Mouse (Mus musculus) left cerebral cortex, adult 11 months (tissue): ENCODE measurements at regions not wholly inside any gene's neighbourhood (a gene's known extent, or its start where the extent isn't known, plus 50 kb on each side); places are given as distances from the start of the nearest gene placed in this dataset.

Source experiments
- DNase-seq: peaks from one replicate; pipeline ENCODE4 v3.0.0; 2022; ENCODE audit warnings: low spot score

DNA sequence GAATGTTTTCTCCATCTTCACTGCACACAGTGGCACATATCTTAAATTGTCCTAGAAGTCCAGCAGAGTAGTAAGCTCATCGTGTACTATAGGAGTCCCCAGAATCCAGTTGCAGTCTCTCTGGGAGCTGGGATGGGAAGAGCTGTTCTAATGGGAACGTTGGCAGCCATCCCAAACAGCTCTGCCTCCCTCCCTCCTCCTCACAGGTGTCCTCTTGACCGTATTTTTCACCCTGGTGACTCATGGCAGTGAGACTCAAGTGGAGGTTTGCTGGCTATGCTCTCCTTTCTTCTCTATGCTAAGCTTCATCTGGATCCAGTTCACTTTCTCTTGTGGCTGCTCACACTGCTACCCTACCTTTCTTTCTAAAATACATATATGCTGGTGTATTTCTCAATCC is 109.2 kb upstream of the Sash1 start:
- no peak for DNase-seq

DNA sequence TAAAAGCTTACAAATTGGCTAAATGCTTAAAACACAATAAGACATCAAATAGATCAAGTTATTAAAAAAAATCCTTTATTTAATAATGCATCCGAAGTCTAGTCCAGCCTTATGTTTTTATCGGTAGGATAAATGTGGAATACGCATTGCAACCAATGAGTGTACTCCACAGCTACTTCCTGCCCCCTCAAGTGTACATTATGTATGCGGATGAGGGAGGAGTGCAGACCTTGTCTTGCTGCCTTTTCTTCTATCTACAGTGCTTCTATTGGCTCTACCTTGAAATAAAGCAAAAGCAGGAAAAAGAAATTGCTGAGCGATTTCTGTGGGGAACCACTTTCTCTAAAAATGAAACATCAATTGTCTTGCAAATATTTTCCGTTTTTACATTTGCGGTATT is 100.5 kb upstream of the Sash1 start:
- DNase-seq, result no peak

DNA sequence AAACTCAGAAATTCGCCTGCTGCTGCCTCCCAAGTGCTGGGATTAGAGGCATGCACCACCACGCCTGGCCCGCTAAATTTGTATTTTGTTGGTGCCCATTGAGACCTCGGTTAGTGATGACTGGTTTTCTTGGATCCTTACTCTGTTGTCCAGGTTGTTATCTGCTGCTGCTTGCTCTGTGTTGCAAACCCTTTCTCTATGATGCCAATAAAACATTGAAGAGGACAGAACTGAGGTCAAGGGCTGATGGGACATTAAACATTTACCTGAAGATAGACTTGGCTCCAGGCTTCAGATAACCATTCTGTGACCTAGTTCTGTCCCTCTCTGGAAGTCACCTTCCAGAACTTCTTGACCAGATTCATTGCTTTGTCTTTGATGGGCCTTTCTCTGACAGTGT is 97.5 kb upstream of the Sash1 start:
- DNase-seq, result no peak

DNA sequence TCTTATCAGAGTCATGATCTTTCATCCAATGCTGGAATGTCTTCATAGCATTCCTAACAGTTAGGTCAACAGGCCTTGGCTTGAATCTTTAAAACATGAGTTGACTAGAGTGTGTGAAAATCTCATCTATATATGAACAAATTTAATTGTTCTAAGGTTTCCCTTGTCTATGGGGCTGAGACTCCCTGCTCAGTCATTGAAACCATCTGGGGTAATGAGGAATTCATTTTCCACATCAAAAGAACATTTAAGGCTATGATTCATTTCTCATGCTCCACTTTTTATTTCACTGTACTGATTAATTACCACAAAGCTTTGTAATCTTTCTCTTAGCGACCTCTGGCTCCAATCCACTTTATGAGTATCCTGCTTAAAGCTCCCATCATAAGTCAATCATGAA is 94.7 kb upstream of the Sash1 start:
- DNase-seq, result no peak

DNA sequence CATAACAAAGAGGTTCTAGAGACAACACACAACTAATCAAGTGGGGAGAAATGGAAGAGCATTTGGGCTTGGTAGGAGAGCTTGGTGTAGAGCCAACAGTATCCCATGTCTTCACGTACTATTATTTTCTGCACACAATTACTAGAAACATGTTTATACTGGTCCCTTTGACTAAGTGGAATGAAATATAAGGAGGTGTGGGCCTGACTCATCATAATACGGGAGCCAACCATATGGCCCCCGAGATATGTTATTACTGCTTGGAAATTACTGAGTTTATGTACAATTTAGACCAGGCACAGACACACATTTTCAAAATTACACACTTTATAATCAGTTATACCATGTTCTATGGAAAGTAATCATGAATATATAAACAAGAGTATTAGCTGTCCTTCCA is 92.7 kb upstream of the Sash1 start:
- DNase-seq, result no peak

DNA sequence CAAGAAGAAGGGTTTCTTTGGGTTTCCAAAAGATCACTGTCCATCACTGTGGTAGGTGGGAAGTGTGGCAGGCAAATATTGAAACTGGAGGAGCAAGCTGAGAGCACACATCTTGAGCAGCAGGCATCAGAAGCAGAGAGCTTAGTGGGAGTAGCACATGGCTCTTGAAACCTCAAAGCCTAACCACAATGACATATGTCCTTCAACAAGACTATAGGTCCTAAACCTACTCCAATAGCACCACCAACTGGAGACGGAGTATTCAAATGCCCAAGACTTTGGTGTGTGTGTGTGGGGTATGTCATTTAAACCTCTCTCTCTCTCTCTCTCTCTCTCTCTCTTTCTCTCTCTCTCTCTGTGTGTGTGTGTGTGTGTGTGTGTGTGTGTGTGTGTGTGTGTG is 88.1 kb upstream of the Sash1 start:
- DNase-seq, result no peak

DNA sequence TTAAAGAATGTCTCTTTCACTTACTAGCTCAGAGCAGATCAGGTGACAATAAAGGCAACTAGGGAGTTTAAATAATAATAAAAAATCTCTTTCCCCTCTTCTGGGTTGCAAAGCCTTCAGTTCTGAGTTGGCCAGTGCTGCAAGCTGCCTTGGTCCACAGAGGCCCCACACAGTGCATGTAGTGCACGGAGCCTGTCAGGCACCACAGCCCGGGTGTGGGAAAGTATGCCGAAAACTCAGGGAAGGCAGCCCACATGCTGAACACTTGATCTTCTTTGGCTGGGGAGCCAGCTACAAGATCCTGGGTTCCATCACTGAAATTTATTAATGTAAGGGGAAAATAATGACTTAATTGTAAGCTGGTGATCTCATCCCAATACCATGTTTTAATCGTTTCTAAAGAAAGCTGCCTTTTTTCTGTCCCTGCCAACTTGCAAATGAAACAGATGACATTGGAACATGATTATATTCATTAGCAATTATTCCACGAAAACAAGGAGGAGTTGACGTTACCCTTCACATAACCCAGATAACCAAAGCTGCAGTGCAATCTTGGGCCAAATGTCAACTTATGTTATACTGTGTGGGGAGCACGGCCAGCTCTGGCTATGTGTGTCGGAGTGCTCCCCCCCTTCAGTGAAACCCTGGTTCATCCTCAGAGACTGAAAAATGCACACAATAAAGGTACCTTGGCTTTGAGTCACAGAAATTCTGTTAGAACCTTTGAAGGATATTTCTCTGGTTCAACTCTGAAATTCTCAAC is 87.1 kb upstream of the Sash1 start:
- DNase-seq, result no peak

DNA sequence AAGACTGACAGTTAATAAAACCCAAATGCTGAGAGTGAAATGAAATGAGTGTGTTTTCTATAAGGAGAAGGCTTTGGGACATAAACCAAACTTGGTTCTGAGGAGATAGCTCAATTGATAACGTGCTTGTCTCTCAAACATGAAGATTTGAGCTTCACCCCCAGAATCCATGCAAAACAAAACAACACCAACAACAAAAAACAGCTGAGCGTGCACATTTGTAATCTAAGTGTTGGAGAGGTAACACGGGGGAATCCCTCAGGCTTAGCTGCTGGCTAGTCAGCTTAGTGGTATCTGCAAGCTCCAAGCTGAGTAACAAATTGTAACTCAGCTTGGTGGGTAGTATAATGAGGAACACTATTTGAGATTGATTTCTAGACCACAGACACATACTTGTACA is 84.9 kb upstream of the Sash1 start:
- DNase-seq, result no peak

DNA sequence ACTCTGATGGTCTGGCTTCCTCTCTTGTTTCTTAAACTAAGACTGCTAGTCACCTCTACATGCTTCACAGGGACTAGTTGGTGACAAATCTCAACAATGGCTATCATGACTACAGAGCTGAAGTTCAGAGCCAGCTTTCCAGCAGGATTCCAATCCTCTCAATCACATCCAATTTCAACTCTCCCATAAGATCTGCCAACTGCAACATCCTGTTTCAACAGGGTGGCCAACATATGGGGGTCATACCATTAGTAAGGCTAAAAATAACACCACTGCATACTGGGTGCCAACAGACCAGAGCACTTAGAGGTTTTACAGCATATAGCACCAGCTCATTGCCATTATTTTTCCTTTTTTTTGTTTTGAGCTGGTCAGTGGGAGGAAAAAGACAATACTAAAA is 83.7 kb upstream of the Sash1 start:
- DNase-seq, result no peak

DNA sequence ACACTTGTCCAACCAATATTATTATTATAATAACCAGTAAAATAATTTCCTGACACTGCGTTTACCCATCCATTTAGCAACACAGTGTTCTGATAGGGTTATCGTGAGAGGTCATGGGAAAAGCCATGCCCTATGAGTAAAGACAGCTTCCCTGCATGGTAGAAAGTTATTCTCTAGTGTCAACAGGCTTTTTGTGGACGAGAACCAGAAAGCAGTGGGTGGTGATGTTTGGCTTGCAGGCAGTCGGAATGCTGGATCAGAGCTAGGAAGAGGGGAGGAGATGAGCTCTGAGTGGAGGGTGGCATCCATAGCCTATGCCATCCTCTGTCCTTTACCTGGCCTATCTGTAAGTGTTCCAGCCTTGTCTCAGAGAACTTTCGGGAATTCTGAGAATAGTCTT is 83.1 kb upstream of the Sash1 start:
- DNase-seq, result no peak

DNA sequence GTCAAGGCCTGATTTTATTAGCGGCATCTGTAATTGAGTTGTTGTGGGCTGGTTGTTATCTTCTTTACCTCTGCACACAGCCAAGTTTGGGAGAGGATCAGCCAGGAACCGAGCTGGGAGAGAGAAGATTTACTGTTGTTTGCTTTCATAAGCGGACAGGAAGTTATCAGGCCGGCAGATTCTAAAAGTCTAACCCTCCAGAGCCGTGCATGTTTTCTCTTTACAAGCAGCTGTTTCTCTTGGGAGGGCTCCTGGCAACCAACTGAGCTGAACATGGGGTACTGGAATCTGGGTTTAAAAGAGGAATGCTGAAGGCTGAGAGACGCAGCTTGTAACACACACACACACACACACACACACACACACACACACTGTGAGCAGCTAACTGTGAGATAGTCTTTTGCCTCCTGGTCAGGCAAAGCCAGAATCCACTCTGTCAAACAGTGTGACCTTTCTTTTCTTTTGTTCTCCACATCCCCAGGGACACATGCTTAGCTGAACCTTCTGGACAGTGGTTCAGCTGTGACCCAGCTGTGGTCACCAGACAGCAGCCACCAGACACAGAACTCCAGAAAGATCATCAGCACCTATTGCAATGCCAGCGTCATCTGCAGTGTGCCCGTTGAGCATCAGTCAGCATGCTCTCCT is 82.5 kb upstream of the Sash1 start:
- no peak for DNase-seq

DNA sequence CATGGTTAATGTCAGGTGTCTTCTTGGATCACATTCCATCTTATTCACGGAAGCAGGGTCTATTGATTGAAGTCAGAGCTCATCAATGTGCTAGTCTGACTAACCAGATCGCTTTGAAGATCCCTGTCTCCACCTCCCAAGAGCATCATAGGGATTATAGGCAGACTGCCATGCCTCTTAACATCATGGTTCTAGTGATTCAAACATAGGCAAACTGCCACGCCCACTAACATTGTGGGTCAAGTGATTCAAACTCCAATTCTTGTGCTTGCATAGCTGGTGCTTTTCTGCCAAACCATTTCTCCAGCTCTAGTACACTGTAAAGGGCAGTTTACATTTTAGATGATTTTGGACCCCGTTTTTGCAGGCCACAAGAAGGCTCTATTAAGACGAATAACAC is 77.1 kb upstream of the Sash1 start:
- DNase-seq, result no peak

DNA sequence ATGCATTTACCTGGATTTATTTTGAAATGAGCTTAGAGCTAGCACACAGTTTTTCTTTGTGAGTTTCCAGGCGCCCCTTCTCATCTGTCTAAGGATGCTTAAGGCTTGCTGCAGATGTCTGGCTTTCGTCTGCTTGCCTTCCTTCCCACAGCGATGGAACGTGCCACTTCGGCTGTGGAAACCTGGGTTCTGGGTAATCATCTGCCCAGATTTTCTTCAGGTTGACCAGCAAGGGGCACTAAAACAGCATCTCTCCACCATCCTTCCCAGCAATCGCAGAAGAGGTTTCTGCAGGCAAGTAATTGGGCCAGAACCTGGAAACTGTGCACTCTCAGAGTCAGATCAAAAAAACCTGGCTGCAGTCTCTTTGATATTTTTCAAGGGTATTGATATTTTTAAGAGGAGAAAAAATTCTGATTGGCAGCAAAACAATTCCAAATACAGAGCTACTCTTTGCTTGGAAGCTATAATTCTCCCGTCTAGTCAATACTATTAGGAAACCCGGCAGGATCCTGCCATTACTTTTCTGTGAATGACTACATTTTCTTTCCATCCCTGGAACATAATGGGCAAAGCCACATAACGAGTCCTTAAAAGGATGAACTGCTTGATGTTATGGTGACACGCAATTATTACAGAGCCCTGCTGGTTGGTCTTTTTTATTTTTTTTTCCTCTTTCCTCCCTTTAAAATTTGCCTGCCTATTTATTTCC is 75.2 kb upstream of the Sash1 start:
- DNase-seq, result no peak

DNA sequence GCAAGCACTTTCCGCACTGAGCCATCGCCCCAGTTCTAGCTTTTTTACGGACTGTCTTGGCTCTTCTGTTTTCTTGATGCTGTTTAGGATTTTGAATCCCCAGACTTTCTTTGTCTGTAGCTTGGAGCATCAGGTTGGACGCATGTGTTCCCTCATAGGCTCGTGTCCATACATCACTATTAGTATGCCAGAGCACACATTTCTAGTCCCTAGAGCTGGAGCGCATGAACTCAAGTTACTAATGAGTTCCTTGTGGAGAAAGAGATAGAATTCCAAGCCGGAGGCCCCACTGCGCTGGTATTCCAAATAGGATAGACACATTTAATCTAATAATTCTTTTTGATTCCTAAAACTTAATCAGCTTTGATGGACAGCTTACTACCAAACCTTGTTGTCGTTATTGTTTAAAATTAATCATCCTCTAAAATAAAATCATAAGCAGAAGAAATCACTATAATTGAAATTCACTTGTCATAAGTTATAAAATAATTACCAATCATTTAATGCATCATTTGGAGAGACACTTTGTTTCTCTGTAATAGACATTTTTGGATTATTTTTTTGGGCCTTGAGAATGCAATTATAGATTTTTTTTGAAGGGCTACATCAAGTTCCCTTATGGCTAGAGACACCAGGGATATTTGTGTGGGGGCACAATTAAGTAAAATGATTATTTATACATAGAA is 74.5 kb upstream of the Sash1 start:
- no peak for DNase-seq

DNA sequence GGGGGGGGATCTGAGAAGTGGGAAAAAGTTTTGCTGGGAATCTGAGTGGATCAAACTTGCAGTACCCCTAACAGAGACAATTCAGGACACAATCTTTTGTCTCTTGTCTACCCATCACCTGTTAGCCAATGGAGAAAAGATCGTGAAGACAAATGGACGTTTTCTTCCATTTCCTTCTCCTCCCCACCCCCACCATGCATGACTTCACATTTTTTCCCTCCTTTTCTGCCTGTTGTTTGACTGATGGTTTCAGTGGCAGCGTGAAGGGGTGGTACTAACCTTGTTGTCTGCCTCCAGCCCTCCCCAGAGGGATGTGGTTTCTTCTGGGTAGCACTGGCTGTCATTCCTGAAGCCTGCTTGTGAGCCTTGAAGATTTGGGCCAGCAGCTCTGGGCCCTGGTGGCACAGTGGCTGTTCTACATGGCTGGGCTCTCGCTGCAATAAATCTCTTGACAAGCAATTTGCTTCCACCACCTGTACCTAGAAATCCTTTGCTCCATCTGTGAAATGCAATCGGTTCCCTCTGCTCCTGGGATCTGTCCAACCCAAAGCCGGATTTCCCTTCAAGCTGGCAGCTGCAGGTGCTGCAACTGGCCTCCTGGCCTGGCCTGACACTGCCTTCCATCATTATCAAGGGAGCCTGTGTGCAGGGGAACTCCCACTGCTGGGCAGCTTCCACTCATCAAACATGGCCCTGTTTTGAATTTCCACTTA is 69.8 kb upstream of the Sash1 start:
- no peak for DNase-seq

DNA sequence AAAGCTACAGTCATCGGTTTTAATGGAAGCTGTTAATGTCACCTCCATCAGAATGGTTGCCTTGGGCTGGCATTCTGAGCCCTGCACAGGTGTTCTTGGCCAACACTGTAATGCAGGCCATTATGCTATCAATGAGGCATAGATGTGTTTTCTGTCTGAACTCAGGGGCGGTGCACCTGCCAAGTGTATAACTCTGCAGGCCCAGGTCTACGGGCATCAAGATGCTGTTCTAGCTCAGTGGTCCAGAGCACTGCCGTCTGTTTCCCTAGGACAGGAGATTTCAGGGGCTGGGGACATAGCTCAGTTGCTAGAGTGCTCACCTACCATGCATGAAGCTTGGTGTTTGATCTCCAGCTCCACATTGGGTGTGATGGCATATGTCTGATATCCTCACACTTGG is 68.1 kb upstream of the Sash1 start:
- no peak for DNase-seq

DNA sequence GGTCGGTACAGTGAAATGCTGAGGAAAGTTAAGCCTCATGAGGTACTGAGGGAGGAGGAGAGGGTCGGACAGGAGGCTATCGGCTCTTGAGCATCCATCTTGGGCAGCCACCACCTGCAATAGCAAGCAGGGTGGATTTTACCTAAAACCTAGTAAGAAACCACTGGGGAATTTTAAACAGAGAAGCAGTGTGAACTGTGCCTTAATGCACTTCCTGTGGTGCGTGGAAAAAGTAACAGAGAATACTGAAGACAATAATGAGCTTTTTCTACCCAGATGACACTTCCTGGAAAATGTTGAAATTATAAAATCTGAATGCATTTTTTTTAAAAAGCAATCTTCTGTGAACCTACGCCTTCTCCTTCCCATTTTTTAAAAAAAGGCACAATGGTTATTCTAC is 67.1 kb upstream of the Sash1 start:
- DNase-seq, result no peak

DNA sequence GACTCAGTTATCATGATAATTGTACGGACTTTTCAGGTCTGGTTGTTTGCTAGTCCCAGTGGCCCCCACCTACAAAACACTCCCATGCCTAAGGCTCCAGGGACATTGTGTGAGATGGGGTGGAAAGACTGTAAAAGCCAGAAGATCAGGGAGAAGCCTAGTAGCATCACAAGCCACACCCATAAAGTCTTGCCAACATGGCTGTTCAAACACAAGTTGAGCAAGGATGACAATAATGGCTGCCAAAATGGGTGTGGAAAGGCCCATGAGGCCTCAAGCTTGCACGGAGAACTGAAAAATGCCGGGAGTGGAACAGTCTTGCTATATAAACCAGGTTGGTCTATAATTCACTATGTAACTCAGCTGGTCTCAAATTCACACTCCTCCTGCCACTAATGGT is 66.1 kb upstream of the Sash1 start:
- no peak for DNase-seq

DNA sequence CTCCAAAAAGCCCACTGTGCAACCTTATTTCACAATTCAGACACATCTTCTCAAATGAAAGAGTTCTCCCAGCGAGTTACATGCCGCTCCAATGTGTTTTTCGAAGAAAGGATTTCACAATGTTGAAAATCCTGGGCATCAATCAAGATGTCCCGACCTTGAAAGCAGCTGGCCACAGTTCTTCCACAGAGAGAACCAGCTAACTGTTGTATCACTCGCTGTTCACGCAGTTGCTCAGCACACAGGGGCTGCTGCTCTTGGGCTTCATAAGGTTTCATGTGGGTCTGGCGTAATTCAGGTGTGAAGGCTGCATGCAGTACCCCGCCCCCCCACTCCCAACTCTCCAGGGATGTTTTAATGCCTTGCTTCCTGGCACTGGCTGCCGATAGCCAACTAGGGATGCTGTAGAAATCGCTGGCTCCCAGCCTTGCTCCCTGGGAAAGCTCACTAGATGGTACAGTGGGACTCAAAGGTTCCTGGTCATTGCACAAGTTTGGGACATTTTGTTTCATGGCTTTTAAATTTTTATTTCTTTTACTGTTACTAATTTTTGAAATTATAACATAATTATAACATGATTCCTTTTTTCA is 65.5 kb upstream of the Sash1 start:
- DNase-seq, result no peak

DNA sequence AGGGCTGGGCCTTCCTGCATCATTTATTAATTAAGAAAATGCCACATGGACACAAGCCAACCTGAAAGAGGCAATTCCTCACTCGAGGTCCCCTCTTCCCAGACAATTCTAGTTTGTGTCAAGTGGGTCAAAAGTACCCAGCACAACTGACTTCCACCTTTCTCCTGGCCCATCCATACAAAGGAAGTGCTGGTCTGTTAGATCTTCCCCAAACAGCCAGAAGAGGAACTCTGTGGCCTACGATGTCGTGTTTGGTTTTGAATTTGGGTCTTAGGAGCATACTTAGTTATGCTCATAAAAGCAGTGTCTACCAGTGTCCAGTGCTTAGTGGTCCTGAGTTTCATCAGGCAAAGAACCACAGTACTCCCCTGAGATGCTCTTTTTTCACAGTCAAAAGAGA is 62.4 kb upstream of the Sash1 start:
- DNase-seq, result no peak

DNA sequence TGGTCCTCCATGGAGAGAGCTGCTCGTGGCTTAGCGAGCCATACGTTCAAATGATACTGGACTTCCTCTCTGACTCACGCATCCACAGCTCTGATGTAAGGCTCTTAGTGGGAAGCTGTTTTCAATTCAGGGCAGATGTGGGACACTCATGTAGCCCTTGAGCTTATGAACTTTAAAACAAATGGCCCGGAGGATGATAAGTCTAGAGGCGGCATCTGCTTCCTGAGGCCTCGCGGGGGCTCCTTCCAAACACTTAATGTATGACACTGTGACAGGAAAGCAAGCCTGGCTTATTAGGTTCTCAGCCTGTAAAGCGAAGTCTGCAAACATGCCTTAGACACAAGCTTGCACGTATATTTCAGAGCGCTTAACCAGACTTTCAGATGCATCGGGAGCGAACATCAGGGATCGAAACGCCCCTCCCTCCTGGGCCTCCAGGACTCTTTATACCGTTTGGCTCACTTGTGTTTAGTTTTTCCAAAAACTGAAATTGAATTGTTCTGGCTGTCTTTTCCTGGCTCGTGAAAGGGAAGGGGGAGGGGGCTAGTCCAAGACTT is 59.4 kb upstream of the Sash1 start:
- DNase-seq, result no peak

DNA sequence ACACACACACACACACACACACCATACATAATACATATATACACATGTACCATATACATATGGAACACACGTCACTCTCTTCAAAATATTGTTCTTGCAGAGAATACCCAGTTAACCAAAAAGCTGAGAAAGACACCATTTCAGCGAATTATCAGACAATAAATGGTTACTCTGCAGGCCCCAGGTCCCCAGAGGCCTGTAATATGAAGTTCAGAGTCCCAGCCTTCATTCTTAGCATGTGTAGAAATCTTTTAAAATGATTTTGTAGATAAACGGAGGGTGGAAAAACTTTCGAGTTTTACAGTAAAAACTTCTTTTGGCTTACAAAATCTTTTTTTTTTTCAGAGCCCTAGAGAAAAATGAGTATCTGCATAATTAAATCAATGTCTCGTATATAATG is 58.7 kb upstream of the Sash1 start:
- no peak for DNase-seq
